Mouse (Mus musculus): ENCODE measurements around the gene Mr1. TPM values are rescaled to one million over a fixed set of nuclear protein-coding genes. Genes with fewer than 3 reads are reported as not detected.
A peak's percentile ranks its signal among the peaks of the same experiment; 100 is the strongest.

The Mr1 gene
- polyA plus RNA-seq, 1 experiment from 2014 or later: 0.49 TPM

DNA sequence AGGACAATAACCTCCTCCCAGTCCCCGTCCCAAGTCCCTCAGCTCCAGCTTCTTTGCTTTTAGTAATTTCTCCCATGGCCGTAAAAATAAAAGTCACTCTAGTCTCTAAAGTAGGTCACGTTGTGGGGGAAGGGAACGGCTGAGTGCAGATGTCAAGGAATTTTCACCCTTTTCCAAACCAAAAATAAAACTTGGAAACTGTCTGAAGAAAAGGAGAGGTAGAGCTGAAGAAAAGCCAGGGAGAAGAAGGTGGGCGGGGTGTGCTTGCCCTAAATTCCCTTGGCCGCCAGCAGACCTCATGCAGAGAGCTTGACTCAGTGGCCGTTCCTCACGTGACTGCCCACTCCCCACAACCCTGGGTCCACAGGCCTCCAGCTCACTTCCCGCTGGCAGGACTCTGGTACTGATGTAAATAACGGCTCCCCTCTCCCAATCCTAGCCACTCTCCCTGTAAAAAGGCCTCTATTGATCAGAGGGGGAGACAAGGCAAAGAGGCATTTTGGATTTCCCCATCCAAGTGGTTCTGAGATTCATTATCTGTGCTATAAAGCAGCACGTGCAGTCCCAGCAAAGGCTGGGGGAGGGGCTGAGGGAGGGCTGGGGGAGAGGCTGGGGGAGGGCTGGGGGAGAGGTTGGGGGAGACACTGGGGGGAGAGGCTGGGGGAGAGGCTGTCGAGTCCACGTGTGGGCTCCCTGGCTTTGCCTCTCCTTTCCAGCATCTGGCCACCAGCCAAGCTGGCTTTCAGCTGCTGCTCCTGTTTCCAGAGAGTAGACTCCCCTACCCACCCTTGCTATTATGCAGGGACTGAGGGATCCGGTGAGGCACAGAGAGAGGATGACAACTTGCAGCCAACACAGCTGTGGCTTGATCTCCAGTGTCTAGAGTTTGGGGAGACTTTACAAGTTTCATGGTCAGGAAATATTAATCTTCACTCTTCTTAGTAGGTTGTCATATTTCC lies 54.5 kb downstream of the Mr1 start:
- ATAC-seq (ENCODE audit: low FRiP score): peak; percentile 68; the same call in 1 of the 2 replicates
- Histone ChIP-seq H3K4me1 (ENCODE audit: control insufficient read depth, insufficient read depth, low read length) (peaks cover 18% of the 10 kb centered on the region), H3K9me3 (ENCODE audit: control insufficient read depth, low read length) (no peaks in the 10 kb centered on the region), H3K36me3 (ENCODE audit: control insufficient read depth, insufficient read depth, low read length) (no peaks in the 10 kb centered on the region), H3K4me3 (ENCODE audit: low read depth, low read length) (no peak overlapping the region), H3K27me3 (ENCODE audit: control insufficient read depth, insufficient read depth, low read length) (no peaks in the 10 kb centered on the region; the same call in 1 of the 2 replicates), H3K27ac (ENCODE audit: low read depth, low read length) (no peak overlapping the region), H3K4me2 (no peak overlapping the region), H3K9ac (ENCODE audit: low read length) (peak overlapping the region; percentile 27)
- no peak for DNase-seq (ENCODE audit: low spot score, missing footprints)
- 20% methylated on average over 14 of the region's 14 CpGs for WGBS

DNA sequence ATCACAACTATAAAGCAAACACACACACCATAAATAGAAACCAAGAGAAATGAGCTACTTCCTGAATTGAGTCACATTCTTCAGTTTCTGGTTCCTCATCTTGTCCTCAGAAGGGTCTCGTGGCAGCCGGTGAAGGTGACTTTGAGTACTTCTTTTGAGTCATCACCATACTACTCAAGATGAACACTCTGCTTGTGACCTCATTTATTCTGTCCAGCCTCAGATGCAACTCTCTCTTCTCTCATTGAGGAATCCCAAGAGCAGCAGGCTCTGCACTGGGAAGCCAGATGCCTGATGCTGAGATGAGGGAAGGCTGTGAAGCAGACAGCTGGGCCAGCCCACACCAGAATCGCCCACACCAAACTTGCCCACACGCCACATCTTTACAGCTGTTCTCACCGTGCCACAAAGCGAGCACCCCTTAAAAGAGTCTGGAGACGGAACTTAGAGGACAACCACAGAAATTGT lies 55.2 kb downstream of the Mr1 start:
- Histone ChIP-seq H3K4me2 (no peak overlapping the region), H3K27ac (ENCODE audit: low read depth, low read length) (no peak overlapping the region), H3K9me3 (ENCODE audit: control insufficient read depth, low read length) (no peaks in the 10 kb centered on the region), H3K4me3 (ENCODE audit: low read depth, low read length) (no peak overlapping the region), H3K9ac (ENCODE audit: low read length) (no peak overlapping the region), H3K4me1 (ENCODE audit: control insufficient read depth, insufficient read depth, low read length) (peaks cover 18% of the 10 kb centered on the region), H3K36me3 (ENCODE audit: control insufficient read depth, insufficient read depth, low read length) (no peaks in the 10 kb centered on the region), H3K27me3 (ENCODE audit: control insufficient read depth, insufficient read depth, low read length) (no peaks in the 10 kb centered on the region; the same call in 1 of the 2 replicates)
- DNase-seq (ENCODE audit: low spot score, missing footprints) (no peak), ATAC-seq (ENCODE audit: low FRiP score) (no peak)
- WGBS: 84% methylated on average over 7 of the region's 7 CpGs

DNA sequence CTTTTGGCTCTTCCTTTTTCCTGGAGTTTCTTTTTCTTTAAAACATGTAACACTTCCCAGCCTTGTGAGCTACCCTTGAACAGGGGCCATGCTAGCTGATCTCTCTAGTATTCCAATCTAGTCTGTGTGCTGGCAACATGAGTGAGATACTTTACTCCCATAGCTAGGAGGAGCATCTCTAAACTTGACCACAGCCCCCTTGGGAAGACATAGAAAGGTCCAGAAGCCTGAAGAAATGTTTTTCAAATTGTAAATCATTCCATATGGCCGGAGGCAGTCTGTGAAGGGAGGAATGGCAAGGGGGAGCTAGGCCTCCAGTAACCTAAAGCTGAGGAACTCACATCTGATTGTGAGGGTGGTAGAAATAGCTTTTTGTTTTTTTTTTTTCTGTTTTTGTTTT lies 55.9 kb downstream of the Mr1 start:
- no peak for DNase-seq (ENCODE audit: low spot score, missing footprints)
- Histone ChIP-seq H3K4me1 (ENCODE audit: control insufficient read depth, insufficient read depth, low read length) (peaks cover 25% of the 10 kb centered on the region), H3K4me3 (ENCODE audit: low read depth, low read length) (no peak overlapping the region), H3K9ac (ENCODE audit: low read length) (no peak overlapping the region), H3K27me3 (ENCODE audit: control insufficient read depth, insufficient read depth, low read length) (no peaks in the 10 kb centered on the region; the same call in 1 of the 2 replicates), H3K27ac (ENCODE audit: low read depth, low read length) (no peak overlapping the region), H3K9me3 (ENCODE audit: control insufficient read depth, low read length) (no peaks in the 10 kb centered on the region), H3K4me2 (no peak overlapping the region), H3K36me3 (ENCODE audit: control insufficient read depth, insufficient read depth, low read length) (no peaks in the 10 kb centered on the region)
- ATAC-seq (ENCODE audit: low FRiP score): no peak
- 71% methylated on average over 1 of the region's 1 CpGs for WGBS

DNA sequence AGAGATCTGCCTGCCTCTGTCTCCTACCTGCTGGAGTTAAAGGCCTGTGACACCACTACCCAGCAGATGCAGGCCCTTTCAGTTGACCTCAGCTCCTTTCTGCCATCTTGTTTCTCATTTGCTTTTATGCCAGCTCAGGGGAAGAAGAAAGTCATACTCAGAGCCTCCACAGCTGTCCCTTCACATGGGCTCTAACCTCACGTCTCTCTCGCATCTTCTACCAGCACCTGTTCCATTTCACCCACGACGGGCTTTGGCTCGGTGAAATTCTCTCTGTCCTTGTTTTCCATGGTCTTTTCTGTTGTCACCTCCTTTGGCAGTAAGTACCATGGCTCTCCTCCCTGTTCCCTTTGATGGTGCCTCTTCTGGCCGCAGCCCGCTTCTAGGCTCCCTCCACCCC lies 56.3 kb downstream of the Mr1 start:
- no peaks in the 10 kb centered on the region for H3K36me3 ChIP-seq (ENCODE audit: control insufficient read depth, insufficient read depth, low read length)
- ATAC-seq (ENCODE audit: low FRiP score) (no peak), DNase-seq (ENCODE audit: low spot score, missing footprints) (no peak)
- H3K4me1 ChIP-seq (ENCODE audit: control insufficient read depth, insufficient read depth, low read length): peaks cover 29% of the 10 kb centered on the region
- no peak overlapping the region for H3K9ac ChIP-seq (ENCODE audit: low read length)
- no peaks in the 10 kb centered on the region for H3K9me3 ChIP-seq (ENCODE audit: control insufficient read depth, low read length)
- H3K4me3 ChIP-seq (ENCODE audit: low read depth, low read length): no peak overlapping the region
- no peaks in the 10 kb centered on the region; the same call in 1 of the 2 replicates for H3K27me3 ChIP-seq (ENCODE audit: control insufficient read depth, insufficient read depth, low read length)
- H3K4me2 ChIP-seq: no peak overlapping the region
- WGBS: 89% methylated on average over 7 of the region's 7 CpGs
- H3K27ac ChIP-seq (ENCODE audit: low read depth, low read length): no peak overlapping the region

DNA sequence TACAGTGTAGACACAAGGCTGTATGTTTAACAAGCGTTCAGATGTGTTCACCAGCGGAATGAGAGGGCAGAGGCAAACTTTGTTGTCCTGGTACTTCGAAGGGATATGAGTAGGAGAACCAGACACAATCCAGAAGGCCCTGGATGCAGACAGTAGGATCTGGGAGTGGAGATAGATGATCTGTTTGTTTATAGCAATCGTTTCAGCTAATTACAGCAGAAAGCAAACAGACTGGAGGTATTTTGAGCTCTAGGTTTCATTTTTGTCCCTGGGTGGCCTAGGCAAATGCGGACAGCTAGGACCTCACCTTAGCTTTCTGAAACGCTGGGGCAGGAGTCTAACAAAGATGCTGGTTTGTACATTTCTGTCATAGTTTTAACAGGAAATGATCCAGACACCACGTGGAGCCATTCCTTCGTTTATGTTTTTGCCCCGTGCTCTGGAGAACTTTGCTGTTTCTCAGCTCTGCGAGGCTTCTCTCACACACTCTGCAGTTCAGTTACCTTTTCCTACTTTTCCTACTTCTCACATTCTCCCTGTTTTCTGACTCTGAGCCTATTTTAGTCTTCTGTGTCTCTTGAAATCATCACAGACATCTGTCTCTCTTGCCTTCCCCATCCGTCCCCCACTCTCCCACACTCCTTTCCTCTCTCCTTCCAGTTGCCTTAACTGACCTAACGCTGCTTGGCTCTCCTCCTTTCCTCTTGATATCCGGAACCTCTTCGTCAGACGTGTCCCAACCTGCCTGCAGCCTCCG lies 57.6 kb downstream of the Mr1 start:
- H3K27me3 ChIP-seq (ENCODE audit: control insufficient read depth, insufficient read depth, low read length): no peaks in the 10 kb centered on the region
- no peaks in the 10 kb centered on the region for H3K9me3 ChIP-seq (ENCODE audit: control insufficient read depth, low read length)
- H3K9ac ChIP-seq (ENCODE audit: low read length): no peak overlapping the region
- no peaks in the 10 kb centered on the region for H3K36me3 ChIP-seq (ENCODE audit: control insufficient read depth, insufficient read depth, low read length)
- no peak overlapping the region for H3K4me3 ChIP-seq (ENCODE audit: low read depth, low read length)
- peaks cover 41% of the 10 kb centered on the region for H3K4me1 ChIP-seq (ENCODE audit: control insufficient read depth, insufficient read depth, low read length)
- H3K27ac ChIP-seq (ENCODE audit: low read depth, low read length): no peak overlapping the region
- no peak for ATAC-seq (ENCODE audit: low FRiP score)
- no peak overlapping the region for H3K4me2 ChIP-seq
- no peak for DNase-seq (ENCODE audit: low spot score, missing footprints)
- 71% methylated on average over 16 of the region's 16 CpGs for WGBS

DNA sequence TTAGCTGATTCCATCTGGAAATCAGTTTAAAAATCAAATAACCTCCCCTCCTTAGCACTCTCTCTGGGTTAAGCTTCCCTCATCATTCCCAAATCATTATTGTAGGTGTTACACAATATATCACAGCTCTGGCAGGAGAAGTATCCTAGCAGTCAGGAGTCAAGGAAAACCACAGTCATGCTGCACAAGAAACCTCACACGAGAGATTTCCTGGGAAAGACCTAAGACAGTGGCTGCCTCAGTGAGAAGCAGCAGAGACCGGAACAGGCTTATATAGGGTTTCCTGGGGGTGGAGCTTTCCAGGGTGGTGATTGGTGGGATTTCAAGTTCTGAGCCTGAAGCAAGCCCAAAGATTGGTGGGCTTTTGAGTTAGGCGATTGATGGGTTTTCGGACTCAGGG lies 58.6 kb downstream of the Mr1 start:
- no peak overlapping the region for H3K4me3 ChIP-seq (ENCODE audit: low read depth, low read length)
- no peaks in the 10 kb centered on the region for H3K27me3 ChIP-seq (ENCODE audit: control insufficient read depth, insufficient read depth, low read length)
- no peak overlapping the region for H3K9ac ChIP-seq (ENCODE audit: low read length)
- no peaks in the 10 kb centered on the region for H3K36me3 ChIP-seq (ENCODE audit: control insufficient read depth, insufficient read depth, low read length)
- DNase-seq (ENCODE audit: low spot score, missing footprints) (no peak), ATAC-seq (ENCODE audit: low FRiP score) (no peak)
- H3K9me3 ChIP-seq (ENCODE audit: control insufficient read depth, low read length): no peaks in the 10 kb centered on the region
- no peak overlapping the region for H3K4me2 ChIP-seq
- H3K27ac ChIP-seq (ENCODE audit: low read depth, low read length): no peak overlapping the region
- peaks cover 42% of the 10 kb centered on the region for H3K4me1 ChIP-seq (ENCODE audit: control insufficient read depth, insufficient read depth, low read length)
- 91% methylated on average over 4 of the region's 4 CpGs for WGBS

DNA sequence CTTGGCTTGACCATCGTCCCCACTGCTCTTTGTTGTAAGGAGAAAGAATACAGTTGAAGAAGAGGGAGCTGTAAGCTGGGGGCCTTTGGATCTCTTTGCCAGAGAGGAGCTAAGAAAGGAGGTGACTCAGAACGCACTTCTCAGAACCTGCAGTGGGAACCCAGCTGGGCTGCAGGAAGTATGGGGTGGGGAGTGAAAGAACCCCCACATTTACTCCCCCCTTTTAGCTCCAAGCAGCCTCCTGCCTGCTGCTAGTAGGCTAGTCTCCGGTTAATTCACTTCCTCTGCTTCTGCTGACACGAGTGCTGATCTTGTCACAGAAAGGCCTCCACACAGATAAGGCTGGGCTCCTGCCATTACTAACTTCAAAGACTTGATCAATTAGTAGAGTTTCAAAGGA lies 59.7 kb downstream of the Mr1 start:
- Histone ChIP-seq H3K4me3 (ENCODE audit: low read depth, low read length) (no peak overlapping the region), H3K9ac (ENCODE audit: low read length) (peak overlapping the region; percentile 24; the same call in 1 of the 2 replicates), H3K36me3 (ENCODE audit: control insufficient read depth, insufficient read depth, low read length) (no peaks in the 10 kb centered on the region), H3K4me1 (ENCODE audit: control insufficient read depth, insufficient read depth, low read length) (peaks cover 44% of the 10 kb centered on the region), H3K9me3 (ENCODE audit: control insufficient read depth, low read length) (no peaks in the 10 kb centered on the region), H3K4me2 (no peak overlapping the region), H3K27ac (ENCODE audit: low read depth, low read length) (0 out of 2 replicates have a peak overlapping the region, but pooled peaks have one; percentile 15), H3K27me3 (ENCODE audit: control insufficient read depth, insufficient read depth, low read length) (no peaks in the 10 kb centered on the region)
- ATAC-seq (ENCODE audit: low FRiP score) (no peak), DNase-seq (ENCODE audit: low spot score, missing footprints) (no peak)
- WGBS: 9% methylated on average over 4 of the region's 4 CpGs

DNA sequence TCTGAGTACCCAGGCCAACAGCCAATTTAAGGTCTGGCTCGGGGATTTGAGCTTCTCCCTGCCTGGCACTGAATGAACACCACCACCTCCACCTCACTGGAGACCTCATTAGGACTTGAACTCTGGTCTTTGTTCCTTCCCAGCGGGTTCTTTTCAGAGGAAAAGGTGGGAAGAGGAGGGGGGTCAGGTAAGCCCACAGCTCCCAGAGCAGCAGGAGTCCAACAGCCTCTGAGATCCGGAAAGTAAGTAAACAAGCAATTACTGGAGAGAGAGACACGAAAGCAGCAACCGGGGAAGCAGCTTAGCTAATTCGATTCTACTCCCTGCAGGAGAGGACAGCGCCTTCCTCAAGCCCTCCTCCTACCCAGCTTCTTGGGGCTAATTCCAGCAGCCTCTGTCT lies 60.2 kb downstream of the Mr1 start:
- Histone ChIP-seq H3K9ac (ENCODE audit: low read length) (no peak overlapping the region; the same call in 1 of the 2 replicates), H3K9me3 (ENCODE audit: control insufficient read depth, low read length) (no peaks in the 10 kb centered on the region), H3K4me3 (ENCODE audit: low read depth, low read length) (no peak overlapping the region), H3K4me1 (ENCODE audit: control insufficient read depth, insufficient read depth, low read length) (peaks cover 39% of the 10 kb centered on the region), H3K4me2 (no peak overlapping the region), H3K27ac (ENCODE audit: low read depth, low read length) (no peak overlapping the region), H3K27me3 (ENCODE audit: control insufficient read depth, insufficient read depth, low read length) (no peaks in the 10 kb centered on the region), H3K36me3 (ENCODE audit: control insufficient read depth, insufficient read depth, low read length) (no peaks in the 10 kb centered on the region)
- 6% methylated on average over 7 of the region's 7 CpGs for WGBS
- DNase-seq (ENCODE audit: low spot score, missing footprints) (no peak), ATAC-seq (ENCODE audit: low FRiP score) (no peak)

DNA sequence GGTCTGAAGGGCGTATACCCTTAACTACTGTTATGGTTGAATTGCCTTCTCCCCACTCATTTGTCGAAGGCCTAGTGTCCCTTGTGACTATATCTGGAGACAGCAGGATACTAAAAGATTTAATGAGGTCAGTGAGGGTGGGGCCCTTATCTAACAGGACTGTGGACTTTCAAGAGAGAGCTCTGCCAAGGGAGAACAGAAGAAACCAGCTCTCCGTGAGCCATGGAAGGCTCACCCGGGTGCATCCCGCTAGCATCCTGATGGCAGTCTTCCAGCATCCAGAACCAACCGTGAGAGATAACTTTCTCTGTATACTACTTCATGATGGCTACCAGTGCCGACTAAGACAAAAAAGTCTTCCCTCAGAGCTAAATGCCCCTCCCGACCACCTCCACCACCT lies 61.8 kb downstream of the Mr1 start:
- no peak overlapping the region for H3K4me3 ChIP-seq (ENCODE audit: low read depth, low read length)
- 36% methylated on average over 8 of the region's 8 CpGs for WGBS
- H3K9me3 ChIP-seq (ENCODE audit: control insufficient read depth, low read length): no peaks in the 10 kb centered on the region
- peaks cover 41% of the 10 kb centered on the region for H3K4me1 ChIP-seq (ENCODE audit: control insufficient read depth, insufficient read depth, low read length)
- H3K4me2 ChIP-seq: 0 out of 2 replicates have a peak overlapping the region, but pooled peaks have one; percentile 8
- H3K9ac ChIP-seq (ENCODE audit: low read length): no peak overlapping the region; the same call in 1 of the 2 replicates
- no peak for ATAC-seq (ENCODE audit: low FRiP score)
- H3K36me3 ChIP-seq (ENCODE audit: control insufficient read depth, insufficient read depth, low read length): no peaks in the 10 kb centered on the region
- H3K27ac ChIP-seq (ENCODE audit: low read depth, low read length): no peak overlapping the region
- H3K27me3 ChIP-seq (ENCODE audit: control insufficient read depth, insufficient read depth, low read length): no peaks in the 10 kb centered on the region
- no peak for DNase-seq (ENCODE audit: low spot score, missing footprints)

All from midbrain, embryonic 11.5 days (tissue).